Mouse (Mus musculus) small intestine, adult 2 months (tissue): ENCODE measurements around the gene Klhdc4.

Experiments
- CTCF ChIP-seq: fragments of 200-500 bp; IDR thresholded peaks from 2 replicates; pipeline ENCODE4 v1.5.1; 2012; ENCODE audit warnings: low read depth, mild to moderate bottlenecking, control low read depth, inconsistent platforms, low read length, moderate library complexity, mixed read lengths; ENCODE audit not compliant: insufficient replicate concordance, insufficient read length; ENCODE audit errors: extremely low read depth
- POLR2A ChIP-seq: fragments of 200-500 bp; IDR thresholded peaks from 2 replicates; pipeline ENCODE4 v1.6.1; 2012; ENCODE audit warnings: low read depth, mild to moderate bottlenecking, control low read depth, inconsistent platforms, low read length, moderate library complexity

DNA sequence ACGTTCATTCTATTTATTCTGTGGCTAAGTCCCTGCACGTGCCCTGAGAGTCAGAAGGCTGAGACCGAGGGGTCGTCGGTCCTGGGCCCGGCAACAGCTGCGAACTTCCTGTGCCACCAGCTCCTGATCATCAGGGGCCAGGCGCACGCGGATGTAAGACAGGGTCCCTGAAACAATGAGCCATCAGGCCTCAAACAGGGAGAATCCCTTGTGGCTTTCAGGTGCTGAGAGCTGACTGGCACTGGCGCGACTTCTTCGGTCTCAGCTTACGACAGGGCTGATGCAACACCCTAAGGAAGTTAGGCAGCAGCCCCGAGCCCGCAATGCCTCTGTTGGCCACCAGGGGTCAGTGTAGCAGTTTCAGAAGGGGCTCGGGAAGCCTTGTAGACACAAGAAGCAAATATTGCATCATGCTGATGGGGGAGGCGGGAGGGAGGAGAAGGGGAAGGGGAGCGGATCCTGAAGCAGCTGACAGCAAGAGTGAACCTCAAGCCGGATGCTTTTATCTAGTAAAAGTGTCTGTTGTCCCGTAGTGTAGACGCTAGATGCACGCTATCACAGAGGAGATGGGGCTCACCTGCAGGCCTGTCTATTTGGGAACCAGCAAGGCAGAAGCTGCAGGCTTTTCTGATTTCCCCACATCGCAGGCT is 21.6 kb upstream of the Klhdc4 start:
- TF ChIP-seq CTCF (peak; percentile 94), POLR2A (0 out of 2 replicates have a peak, but pooled peaks have one; percentile 24)
